Mouse (Mus musculus) activated CD4-positive, CD25-positive, alpha-beta regulatory T cell, adult 4 months (primary cell): ENCODE results near the gene Camk1d. TPM values are rescaled to one million over a fixed set of nuclear protein-coding genes. Genes with fewer than 3 reads are reported as not detected.

Source experiments
- ATAC-seq: one replicate; pipeline ENCODE4 v1.8.0; 2017
- polyA plus RNA-seq, 2 experiments: library from polyadenylated mRNA; unstranded; fragments of 100-300 nt; shearing (Covaris generic); gene quantifications; one replicate each; pipeline ENCODE4 v1.2.1; 2017

Camk1d gene
- polyA plus RNA-seq, 2 experiments from 2014 or later = 8.3 to 10.5 TPM

DNA sequence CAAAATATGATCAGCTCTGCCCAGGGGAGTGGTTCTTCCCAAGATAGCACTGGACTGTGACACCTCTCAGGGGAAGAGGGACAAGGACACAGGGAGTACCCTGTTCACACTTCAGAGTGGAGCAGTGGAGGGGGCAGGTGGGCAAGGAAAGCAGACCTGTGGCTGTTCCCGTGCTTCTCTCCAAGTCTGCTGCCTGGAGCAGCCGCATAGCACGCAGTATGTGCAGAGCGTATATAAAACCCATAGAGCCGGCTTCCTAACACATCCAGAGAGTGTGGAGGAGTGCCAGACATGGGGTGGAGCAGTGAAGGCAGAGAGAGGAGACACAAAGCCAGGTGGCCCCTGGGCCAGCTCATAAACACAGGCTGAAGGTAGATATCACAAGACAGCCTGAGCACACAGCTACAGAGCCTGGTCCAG is 256.2 kb downstream of the Camk1d start:
- no peak for ATAC-seq

DNA sequence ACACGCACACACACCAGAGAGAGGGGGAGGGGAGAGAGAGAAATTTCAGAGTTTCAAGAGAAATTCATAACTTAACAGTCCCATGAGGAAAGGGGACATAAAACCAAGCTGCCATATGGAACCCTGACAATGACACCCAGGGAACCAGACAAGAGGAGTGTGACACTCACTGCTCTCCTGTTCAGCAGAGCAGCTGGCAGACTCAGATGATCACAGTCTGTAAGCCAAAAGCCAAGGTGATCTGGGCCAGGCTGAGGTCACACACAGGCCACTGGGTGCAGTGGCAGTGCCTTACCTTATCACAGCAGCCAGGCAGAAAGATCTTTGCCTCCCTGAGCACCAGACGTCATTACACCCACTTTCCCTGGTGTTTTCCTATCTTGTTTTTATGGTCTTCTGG is 258.2 kb downstream of the Camk1d start:
- ATAC-seq = no peak

DNA sequence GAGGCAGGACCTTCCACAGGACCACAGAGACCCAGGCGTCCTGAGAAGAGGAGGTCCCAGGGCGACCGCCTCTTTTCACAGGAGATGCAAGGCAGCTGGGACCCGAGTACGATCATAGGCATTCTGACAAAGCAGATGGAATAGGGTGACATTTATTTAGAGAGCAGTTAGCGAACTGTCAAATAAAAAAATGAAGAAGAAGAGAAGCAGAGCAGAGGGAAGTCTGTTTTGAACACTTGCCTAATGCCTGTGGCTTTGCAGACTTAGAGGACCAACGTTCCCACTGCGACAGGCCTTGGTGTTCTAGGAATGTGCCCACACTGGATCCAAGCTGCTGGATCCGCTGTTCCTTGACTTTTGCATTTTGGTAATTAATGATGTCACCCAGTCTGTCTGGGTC is 259.5 kb downstream of the Camk1d start:
- ATAC-seq = no peak

DNA sequence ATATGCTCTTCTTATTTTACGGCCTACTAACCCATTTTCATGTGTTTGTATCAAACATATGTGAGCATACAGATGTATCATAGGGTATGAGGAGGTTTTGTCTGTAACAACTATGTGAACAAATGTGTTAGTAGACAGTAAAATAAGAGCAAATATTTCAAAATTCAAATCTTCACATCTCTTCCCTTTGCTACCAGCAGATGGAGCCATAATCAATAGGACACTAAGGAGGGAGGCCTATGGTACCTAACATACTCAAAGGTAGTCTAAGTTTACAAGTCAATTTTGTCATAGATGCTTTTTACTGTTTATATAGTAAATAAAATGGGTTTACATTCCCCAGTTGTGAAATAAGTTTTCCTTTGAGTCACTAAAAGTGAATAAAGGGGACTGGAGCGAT is 262.7 kb downstream of the Camk1d start:
- ATAC-seq = peak; percentile 54

DNA sequence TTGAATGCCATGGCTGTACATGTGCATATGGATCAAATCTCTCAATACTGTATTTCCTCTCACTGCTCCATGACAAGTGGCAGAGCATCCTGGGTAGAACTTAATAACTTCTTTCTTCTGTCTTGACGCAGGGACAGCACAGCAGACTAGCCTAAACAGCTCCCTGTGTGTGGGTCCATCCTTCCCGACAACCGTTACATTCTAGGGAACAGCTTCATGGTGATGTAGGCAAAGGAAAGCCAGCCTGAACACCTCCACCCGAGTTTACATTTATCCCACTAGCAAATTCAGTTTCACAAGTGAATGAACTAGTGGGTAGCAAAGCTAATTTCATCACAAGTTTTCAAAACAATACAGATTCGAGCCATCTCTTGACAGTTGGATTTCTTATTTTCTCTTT is 269.0 kb downstream of the Camk1d start:
- ATAC-seq = no peak

DNA sequence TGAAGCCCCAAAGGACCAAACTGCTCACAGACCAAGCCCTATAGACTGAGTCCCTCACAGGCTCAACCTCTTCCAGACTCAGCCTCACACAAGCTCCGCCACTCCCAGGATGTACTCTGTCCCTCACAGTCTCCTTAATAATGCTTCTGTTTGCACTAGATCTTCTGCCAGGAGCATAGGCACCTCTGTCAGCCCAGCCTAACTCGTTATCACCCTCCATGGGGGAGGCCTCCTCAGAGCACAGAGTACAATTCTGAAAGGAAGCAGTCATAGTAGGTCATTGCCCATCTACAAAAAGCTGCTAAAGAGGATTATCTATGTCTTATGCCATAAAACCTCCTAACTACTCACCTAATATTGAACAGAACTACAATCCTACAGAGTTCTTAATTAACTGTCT is 276.6 kb downstream of the Camk1d start:
- ATAC-seq = no peak

DNA sequence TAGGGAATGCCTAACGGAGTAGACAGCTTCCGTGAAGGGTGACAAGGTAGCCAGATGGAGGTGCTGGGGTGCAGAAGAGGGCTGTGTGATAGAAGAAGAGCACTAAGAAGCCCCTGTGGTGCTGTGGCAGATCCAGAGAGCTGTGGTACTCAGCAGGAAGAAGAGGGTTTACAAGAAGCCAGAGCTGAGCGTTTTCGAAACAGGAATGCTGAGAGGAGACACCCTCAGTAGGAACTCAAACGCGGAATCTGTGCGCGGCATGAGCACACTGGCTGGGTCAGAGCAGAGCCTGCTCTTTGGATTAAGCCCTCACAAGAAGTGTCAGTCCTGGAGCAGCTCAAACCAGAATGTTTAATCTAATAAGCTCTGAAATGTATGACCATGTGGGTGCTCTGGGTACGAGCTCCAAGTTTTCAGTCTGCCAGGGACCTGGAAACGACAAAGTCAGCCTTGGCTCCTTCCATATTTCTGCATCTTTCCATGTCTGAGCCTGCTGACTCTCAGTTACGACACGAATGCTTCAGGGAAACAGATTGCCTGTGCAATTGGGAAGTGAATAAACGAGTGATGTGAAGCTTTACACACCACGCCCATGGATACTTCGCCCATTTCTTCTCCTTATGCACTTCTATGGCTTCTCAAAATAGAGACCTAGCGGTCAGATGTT is 278.6 kb downstream of the Camk1d start:
- ATAC-seq = no peak

DNA sequence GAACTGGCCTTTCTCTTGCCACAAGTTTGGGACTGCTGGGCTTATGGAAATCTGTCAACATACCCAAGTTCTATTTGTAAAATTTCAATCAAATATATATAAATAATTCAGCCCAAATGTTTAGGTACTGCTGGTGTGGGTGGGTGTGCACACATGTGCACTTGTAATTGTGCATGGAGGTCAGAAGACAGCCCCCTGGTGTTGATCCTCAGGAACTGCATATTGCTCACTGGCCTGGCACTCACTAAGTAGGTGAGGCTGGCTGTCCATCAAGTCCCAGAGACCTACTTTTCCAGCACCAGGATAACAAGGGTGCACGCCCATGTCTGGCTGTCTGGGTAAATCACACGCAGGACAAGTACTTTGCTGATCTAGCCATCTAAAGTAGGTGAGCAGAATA is 283.0 kb downstream of the Camk1d start:
- ATAC-seq = no peak

DNA sequence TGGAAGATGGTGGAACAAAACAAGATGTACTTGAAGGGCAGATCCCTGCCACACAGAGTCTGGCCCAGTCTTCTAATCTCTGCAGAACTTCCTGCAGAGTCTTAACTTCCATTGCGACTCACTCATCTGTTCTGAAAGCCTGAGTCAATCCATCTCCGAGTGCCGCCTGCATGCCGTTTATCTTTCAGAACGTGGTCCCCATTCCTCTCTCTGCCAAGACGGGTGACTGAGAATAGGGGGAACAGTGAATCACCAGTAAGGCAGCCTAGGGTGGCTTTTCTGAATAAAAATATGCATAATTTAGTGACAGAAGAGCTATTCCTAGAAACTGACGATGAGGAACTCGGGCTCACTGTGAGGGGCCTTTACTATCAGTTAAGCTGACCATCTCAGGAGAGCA is 284.4 kb downstream of the Camk1d start:
- no peak for ATAC-seq

DNA sequence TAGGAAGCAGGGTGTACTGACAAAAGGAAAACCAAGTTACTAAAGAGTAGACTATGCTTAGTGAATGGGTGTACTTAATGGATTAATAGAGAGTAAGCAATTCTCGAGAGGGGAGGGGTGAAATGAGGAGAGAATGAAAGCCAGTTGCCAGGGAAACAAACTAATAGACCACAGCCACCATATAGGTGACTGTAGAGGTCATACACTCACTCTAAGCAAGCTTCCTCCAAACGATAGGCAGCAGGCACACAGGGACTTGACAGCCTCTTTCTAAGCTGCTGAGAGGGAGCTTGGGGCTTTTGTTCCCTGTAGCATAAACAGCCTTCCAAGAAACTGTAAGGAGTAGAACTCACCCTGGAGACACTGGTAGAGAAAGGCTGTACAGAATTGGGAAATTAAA is 288.2 kb downstream of the Camk1d start:
- ATAC-seq = no peak

DNA sequence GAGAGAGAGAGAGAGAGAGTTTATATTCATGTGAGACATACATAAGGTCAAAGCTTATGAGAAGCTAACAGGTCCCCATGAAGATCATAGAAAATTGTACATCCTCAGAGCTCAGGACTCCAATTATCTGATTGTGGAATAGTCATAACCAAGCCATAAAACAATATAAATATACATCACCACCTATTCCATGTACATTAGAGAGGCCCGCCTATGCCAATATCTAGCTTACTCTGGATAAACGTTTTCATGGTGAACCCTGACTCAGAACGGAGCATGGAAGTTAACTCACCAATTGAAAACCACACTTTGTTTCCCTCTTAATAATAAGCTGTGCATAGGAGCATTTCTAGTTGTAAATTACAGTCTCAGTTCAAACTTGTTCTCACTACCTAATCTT is 288.7 kb downstream of the Camk1d start:
- no peak for ATAC-seq

DNA sequence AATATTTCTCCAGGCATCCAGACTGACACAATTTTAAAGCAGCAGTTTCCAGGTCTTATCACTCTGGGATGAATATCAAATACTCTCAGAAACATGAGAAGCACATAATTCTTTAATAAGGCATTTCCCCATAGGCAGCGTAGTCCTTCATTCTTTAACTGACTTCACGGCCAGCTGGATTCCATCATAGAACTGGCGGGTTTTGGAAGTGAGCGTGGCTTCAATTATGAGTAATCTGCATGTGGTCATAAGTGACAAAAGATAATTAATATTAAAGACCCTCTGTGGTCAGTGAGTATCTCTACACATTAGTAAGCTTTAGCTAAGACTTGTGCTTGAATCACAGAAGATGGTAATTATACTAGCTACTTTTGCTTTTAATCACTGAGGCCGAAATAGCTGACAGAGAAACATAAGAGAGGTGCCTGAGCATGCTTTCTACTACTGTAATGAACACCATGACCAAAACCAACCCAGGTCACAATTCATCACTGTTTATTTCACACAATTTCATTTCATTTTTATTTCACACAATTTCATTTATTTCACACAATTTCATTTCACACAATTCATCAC is 293.6 kb downstream of the Camk1d start:
- ATAC-seq = no peak

DNA sequence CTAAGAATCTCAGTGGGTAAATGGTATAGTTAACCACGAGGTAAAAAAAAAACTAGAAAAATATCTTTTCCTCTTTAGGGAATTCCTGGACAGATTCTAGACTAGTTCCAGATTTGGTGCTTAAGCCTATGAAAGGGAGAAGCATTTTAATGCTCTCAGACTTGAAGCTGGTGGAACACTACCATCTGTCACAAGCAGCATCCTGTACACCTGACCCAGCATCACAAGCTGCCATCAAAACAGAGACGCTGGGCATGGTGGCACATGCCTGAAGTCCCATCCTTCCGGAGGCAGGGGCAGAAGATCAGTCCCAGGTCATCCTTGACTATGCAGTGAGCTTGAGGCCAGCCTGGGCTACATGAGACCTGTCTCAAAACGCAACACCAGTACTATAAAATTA is 295.5 kb downstream of the Camk1d start:
- no peak for ATAC-seq

DNA sequence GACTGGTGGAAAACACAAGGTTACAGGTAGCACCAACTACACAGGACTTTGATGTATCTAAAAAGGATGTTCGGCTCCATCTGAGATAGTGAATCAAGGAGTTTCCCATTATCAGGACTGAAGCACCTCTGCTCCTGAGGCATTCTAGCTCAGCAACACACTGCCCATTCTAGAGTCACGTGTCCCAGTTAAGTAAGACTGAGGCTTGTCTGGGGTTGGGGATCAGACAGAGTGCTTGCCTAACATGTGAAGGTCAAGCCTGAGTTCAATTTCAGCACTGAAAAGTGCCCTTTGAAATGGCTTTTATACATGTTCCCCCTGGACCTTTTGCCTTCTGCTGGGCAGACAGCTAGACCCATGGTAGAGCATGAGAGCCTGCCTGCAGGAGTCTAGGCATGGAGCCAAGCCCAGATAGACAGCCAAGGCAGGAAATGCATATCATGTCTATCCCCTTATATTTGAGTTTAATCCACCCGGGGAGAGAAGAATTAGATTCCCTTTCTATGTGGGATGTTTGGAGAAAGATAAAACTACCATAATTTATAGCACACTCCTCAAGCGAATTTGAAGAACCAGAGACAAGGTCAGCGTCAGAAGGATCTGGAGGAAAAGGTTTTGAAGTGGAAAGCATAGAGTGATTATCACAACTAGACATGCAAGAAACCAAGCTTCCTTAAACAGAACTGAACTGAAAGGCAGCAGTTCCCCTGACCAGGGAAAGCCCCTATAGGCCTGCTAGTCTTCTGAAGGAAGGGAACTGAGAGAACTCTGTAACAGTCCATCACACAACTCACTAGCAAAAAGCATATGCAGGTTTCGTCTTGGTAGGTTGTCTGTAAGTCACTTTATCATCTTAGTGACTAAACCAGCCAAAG is 296.9 kb downstream of the Camk1d start:
- peak; percentile 57 for ATAC-seq

DNA sequence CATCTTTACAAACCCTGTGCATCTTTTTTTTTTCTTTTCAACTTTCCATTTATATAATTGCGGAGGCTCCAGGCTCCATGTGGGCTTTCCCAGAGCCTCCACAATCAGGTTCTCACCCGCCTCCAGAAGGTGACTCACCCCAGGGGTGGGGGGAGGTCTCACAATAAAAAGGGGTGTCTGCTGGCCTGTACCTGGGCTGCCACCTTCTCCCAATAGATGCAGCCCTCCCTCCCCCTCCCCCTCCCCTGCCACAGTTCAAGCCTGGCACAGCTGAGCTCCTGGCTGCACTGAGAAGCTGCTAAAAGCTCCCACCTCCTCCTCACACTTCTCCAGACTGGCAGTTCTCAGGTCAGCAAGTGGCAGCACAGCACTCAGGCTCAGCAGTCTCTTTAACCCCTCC is 302.5 kb downstream of the Camk1d start:
- no peak for ATAC-seq

DNA sequence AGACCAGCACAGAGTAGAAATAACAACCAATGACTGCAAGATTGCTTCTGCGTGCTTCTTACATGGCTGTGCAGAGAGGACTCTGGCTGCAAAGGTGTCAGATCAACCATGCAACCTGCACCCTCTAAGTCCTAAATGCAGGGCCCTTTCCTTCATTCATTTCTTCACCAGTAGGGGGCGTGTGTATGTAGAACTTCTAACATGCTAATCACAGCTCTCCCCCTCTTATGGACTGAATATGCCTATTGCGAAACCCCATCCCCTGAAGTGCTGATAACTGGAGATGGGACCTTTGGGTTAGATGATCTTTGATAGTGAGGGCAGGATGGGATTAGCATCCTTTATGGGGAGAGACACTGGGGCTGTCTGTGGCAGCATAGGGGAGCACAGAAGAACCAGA is 310.5 kb downstream of the Camk1d start:
- no peak for ATAC-seq

DNA sequence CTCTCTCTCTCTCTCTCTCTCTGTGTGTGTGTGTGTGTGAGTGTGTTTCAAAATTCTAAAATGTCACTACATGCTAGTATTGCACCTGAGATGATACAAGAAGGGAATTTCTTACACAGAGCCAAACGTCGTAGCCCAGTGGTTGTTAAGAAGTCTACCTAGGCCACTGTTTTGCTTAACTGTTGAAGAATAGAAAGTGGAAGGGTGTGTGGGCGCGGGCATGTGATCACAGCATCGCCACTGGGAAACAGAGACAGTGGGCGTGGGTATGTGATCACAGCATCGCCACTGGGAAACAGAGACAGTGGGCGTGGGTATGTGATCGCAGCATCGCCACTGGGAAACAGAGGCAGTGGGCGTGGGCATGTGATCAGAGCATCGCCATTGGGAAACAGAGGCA is 312.3 kb downstream of the Camk1d start:
- ATAC-seq = peak; percentile 50

DNA sequence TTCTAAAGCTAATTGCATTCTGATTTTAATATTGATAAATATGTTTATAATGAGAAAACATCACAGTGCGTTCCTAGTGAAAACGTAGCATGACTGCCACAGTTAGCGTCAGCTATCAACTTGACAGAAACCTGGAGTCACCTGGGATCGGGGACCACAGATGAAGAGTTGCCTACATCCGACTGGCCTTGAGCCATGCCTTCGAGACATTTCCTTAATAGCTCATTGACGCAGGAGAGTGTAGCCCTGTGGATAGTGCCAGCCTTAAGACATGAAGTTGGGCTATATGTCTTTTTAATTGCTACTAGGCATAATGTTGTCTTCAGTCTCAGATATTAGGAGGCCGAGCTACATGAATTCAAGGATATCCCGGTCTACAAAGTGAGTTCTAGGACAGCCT is 315.8 kb downstream of the Camk1d start:
- no peak for ATAC-seq

DNA sequence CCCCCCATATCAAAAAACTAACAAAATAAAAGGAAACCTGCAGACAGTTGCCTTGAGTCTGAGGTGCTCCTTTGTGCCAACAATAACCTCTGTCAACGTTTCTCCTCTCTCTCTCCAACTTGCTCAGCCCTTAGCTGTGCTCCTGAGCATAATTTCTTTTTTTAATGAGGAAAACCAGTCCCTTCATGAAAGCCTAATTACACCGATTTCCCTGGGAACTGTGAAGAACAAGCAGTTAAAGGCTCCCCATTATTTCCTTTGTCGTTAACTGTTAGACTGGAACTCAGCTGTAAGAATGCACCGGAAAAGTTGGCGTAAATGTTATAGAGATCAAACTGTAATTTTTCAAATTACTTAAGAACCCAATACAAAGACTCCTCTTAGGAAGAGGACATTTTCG is 316.3 kb downstream of the Camk1d start:
- ATAC-seq = no peak

DNA sequence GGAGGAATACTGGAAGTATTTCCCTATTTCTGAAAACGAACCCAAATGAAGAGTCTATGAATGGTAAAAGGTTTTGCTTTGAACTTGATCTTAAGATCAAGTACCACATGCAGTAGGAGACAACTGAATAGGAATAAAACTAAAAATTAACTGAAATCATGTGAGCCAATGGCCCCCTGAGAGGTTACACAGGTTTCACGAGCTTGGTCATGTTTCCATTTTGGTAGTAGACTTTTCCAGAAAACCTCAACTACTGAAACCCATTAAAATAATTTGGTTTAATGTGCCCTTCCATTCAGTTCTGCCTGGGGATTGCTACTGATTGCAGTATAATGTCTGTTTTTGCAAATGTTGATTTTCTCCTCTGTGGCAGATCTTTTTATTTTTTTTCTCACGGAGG is 316.8 kb downstream of the Camk1d start:
- no peak for ATAC-seq

DNA sequence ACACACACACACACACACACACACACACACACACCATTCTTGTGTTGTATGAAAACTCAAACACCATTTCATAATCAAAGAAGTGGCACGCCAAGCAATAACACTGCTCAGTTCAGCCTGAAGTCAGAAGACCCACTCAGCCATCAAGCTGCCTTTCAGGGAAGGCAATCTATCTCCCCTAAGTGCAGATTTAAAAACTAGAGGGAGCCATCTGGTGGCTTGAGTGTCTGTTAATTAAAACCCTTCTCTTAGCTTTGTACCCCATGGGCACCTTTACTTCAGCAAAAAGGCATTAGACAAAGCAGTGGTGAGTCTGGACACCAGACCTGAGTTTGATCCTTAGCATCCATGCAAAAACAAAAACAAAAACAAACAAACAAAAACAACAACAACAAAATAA is 317.9 kb downstream of the Camk1d start:
- ATAC-seq = no peak

DNA sequence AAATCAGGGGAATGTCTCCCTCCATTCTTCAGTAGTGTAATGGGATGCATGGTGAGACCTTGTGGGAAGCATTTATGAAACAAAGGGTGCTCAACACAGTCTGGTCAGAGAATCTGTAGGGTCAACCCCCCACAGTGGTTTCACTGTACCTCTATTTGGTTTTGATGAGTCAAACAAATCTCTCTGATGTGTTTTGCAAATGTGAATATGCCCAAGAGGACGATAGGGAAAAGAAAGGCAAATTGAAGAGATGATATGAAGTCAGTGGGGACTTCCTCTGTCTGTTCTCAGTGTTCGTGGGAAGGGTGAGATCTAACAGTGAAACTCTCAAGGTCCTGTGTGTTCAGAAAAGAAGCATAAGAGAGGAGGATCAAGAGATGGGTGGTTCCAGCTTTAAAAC is 318.4 kb downstream of the Camk1d start:
- no peak for ATAC-seq

DNA sequence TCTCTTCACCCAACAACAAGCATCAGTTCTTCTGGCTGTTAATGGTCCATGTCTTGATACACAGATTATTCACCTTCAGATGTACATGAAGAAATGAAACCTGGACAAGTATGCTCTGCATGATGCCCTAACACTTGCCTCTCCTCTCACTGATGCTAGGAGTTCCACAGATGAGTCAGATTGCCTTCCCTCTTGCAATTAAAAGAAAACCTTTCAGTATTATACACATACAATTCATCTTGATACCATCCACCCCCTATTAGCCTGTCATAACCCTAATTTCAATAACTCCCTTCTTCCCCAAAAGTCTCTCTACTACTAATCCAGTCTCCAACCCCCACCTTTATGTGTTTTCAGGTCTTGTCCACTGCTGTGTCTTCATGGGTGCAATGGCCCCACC is 321.4 kb downstream of the Camk1d start:
- ATAC-seq = no peak

DNA sequence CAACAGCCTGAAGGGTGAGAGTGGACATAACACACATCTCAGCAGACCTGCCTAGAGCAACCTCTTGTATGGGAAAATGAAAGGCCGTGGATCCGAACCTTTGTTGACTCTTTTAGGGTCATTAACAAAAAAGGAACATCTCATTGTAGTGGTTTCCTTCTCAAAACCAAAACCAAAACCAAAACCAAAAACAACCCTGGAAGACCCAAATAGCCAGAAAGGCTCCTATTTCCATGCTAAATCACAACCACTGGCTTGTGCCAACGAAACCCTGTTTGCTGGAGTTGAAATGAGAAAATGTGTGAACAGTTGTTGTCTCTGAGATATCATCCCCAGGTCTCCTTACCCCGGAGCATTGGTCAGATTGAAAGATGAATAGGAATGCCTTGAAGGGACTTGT is 321.8 kb downstream of the Camk1d start:
- ATAC-seq = peak; percentile 52
